Mouse (Mus musculus) common myeloid progenitor, adult 5-6 weeks (primary cell): ENCODE results near the gene Grk6. TPM values are rescaled to one million over a fixed set of nuclear protein-coding genes. Genes with fewer than 3 reads are reported as not detected.

ENCODE experiments used
- ATAC-seq: replicated peaks from 2 replicates; pipeline ENCODE4 v1.8.0; 2016; ENCODE audit warnings: low read depth, mild to moderate bottlenecking, moderate TSS enrichment, inconsistent platforms; ENCODE audit not compliant: poor library complexity, severe bottlenecking
- total RNA-seq: library from RNA; stranded (forward); fragments of 200-1000, 187-1606 nt; gene quantifications from 2 replicates; pipeline ENCODE4 v1.2.3, GENCODE M21; 2017

Gene Grk6
- total RNA-seq: 68.9 and 84.5 TPM in 2 replicates

DNA sequence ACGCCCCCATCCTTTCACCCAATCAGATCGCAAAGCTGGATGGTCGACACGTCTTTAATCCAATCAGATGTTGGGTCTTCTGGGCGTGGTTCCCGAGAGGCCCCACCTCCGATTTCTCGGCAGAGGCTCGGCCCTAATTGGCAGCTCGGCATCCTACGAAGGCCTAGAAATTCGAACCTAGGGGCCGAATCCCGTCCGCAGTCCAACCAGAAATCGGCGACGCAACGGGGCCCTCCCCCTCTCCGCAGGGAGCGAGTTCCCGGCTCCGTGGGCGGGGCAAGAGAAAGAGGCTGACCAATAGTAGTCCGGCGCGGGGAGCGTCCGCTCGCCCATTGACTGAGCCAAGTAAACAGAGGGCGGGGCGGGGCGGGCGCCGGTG lies at the start of gene Grk6:
Gene Grk6, plus strand, starts transcription at position 136 of the 379 bp plus-strand sequence.
- peak; percentile 86 for ATAC-seq

DNA sequence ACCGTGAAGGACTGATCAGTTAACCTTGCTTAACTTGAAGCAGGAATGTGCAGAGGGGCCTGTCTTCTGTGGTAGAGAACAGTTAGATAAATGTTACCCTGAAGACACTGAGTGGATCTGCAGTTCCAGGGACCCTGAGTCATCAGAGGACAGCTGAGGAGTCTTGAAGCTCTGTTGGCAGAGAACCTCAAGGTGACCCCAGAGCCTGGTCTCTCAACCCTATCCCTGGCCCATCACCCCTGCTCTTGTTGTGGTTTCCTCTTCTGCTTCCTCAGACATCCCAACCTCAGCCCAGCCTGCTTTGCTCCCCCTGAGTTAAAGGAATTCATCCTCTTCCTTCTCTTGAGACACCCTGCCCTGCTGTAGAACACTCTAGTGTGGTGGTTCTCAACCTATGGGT lies 46.8 kb upstream of the Grk6 start, which contains the start of gene Slc34a1:
Gene Slc34a1, plus strand, starts transcription at position 100 of the 400 bp plus-strand sequence.
- ATAC-seq: peak; percentile 50

DNA sequence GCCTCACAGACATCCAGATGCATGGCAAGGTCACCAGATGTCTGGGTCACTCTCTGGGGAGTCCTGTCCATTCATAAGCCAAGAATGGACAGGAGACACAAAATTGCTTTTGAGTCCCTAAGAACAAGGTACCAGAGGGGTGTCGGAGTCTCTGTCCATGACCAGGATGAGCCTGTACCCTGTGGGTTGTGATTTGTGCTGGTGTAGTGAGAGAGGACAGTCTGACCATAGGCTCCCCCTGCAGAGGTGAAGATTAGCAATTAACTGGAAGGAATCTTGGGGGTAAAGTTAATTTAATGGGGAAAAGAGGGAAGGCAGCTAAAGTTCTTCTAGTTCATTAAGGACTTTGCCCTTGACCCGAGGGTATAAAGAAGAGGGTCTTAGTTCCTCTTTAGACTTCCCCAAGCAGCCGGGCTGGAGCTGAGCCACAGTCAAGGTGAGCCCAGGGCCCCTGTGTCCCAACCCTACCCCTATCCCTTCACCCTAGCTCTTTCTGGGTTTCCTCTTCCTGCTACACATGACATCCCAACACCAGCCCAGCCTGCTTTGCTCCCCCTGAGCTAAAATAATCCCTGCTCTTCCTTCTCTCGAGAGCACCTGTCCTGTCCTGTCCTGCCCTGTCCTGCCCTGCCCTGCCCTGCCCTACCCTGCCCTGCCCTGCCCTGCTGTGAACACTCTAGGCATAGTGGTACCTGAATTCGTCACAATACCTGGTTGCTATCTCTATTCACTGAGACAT lies 45.4 kb upstream of the Grk6 start:
- ATAC-seq: no peak

DNA sequence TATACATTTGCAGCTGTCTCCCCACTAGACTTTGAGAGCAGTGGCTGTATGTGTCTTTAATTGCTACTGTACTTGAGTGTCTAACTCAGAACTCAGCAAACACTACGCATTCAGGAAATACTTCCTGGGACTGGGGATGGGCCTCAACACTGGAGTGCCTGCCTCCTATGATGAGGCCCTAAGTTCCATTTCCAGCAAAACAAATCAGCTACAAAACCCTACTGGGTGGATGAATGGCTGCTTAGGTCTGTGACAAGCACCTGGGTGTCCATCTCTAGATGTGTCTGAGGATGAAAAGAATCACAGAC lies 44.9 kb upstream of the Grk6 start:
- ATAC-seq: no peak

DNA sequence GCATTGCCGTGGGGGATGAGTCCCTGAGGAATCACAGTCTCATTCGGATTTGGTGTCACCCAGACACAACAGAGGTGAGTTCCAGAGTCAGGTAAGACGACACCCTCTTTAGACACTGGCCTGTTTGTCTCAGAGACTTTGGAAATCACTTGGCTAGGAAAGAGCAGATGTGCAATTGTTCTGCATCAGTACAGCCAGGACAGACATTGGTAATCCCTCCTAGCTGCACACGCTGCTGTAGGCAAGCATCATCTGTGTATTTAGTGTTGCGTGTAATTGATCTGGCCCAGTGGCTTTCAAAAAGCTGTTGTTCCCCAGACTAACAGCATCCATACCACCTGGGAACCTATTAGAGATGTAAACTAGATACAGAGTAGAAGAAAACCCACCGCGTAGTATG lies 41.6 kb upstream of the Grk6 start:
- ATAC-seq: no peak

DNA sequence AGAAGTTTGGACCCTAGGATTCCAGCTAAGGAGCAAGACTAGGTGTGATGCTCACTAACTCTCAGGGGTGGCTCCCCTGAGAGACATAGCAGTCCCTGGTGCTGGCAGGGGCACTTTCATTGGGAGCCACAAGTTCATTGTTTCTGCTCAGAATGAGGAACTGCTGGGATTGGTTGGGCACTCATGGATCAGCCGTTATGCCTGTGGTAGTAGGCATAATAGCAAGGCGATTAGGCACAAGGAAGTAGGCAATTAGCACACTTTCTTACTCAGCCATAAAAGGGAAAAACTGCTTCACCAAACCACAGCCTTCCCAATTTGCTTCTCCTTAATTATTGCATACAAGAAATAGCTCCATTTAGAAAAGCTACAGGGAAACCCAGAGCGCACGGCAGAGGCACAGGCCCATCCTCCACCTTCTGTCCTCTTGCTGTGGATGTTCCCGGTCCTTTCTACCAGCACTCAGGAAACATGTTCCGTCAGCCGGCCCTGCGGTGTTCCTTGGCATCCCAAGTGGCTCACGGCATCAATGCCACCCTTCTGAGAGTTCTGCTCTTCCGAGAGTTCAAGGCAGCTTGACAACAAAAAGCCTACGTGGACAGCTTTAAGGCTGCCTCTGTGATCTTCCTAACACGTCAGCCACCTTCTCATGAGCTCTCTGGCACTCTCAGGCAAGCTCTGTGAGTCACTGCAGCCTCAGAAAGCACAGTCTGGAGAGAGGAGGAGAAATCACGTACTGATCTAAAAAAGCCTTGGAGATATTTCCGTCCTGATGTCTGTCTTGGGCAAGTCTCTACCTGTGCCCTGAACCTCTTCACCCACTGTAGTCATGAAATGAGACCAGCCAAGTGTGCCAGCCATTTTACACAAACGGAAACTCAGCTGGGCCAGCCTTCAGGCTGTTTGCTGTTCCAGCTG lies 40.7 kb upstream of the Grk6 start:
- peak; percentile 24 for ATAC-seq

DNA sequence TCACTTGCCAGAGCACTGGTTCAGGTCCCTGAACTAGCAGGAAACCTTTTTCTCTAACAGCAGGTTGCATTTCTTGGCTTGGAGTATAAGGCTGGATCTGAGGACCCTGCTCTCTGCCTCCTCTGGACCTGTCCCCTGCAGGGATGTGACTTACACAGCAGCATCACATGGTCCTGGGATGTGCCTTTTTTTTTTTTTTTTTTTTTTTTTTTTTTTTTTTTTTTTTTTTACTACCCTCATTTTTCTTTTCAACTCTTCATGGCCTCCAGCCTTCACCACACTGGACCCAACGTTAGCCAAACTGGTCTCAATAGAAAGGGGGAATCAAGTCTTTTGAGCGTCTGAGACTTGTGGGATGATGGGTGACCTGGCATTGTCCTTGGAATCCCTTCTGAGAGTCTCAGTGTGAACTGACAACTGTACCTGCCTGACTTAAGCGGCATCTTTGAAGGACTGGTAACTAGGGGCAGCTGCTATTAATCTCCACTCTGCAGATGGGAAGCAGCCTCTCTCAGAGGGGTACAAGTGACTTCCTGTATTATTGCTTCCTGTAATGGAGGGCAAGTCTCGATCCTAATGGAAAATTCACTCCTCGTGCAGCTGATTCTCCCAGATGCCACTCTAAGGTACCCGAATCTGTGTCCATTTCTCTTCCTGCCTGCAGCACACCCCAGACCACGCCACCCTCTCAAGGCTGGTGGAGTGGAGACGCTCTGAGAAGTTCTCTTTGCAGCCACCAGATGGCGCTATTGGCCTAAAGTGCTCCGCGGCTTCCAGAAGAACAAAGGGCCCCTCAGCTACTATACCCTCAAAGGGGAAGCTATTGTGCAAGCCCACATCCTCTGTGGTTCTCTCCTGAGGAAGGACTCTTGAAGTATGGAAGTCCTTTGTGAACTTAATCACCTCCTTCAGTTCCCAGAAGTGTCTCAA lies 39.8 kb upstream of the Grk6 start:
- peak; percentile 88 for ATAC-seq

DNA sequence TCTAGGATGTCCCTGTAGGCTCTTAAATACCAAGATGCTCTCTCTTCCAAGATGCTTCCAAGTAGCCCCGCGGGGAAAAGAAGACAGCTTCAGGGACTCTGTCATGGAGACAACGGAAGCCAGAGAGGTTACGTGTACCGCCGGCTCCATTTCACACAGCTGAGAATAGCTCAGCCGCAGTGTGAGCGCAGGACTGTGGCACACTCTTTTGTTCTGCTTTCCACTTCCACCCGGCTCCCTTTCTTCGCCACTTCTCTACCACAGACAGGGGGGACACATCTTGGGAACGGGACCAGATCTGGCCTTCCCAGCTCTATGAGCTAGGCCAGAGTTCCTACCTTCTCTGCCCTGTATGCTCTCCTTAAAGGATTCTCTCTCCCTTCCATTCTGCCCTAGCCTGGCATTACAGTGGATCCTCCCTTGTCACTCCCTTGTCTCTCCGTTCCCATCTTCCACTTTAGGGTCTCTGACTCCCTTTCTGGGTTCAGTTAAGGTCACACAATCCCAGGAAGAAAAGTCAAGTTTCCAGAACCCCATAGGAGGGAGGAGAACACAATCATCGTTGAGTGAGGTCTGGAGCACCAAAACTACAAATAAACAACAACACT lies 39.0 kb upstream of the Grk6 start:
- ATAC-seq: peak; percentile 59

DNA sequence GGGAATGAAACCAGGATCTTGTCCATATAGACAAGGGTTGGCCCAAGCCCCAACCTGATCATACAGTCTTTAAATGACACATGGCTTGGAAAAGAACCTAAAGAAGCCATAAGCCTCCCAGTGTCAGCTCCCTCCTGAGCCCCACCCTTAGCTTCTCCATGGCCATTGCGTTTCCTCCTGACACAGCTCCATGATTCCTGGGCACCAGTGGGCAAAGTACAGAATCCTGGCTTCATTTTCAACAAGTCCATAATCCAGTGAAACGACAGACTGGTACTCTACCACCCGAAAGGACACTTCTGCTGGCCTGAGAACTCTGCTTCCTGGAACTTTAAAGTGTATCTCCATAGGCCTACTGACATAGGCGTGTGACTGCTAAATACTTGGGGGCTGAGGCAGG lies 37.5 kb upstream of the Grk6 start:
- ATAC-seq: no peak

DNA sequence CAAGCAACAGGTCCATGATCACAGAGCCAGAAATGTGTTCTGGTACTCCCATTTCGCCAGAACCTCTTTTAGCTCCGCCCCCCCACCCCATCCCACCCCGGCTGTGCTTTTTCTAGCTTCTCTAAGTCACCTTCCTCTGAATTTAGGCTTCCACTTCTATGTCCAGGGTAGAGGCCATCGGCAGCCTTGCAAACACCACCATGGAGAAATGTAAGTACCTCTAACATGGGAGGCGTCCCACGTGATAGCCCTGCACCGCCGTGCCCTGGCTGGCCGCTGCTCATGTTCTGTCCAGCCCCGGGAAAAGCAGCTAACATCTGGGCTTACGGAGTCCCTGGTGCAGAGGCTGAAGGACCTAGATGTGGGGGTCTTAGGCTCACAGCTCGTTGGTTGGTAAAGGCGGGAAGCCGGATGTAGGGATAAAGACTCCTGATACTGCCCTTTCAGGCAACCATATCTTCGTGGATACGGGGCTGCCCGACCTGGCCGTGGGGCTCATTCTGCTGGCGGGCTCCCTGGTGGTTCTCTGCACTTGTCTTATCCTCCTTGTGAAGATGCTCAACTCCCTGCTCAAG lies 36.2 kb upstream of the Grk6 start:
- no peak for ATAC-seq

DNA sequence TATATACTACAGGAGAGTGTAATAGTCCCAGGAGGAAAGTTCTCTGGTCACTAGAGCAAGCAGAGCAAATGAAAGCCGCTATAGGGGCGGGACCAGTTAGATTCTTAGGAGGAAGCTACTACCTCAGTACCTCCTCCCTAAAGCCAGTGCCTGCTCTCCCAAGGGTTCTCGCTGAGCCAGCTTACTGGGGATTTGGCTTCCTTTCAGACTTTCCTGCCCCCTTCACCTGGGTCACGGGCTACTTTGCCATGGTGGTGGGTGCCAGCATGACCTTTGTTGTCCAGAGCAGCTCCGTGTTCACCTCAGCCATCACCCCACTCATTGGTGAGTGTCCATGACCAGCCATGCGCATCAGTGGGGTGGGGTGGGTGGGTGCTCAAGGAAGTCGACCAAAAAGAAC lies 33.0 kb upstream of the Grk6 start:
- no peak for ATAC-seq

DNA sequence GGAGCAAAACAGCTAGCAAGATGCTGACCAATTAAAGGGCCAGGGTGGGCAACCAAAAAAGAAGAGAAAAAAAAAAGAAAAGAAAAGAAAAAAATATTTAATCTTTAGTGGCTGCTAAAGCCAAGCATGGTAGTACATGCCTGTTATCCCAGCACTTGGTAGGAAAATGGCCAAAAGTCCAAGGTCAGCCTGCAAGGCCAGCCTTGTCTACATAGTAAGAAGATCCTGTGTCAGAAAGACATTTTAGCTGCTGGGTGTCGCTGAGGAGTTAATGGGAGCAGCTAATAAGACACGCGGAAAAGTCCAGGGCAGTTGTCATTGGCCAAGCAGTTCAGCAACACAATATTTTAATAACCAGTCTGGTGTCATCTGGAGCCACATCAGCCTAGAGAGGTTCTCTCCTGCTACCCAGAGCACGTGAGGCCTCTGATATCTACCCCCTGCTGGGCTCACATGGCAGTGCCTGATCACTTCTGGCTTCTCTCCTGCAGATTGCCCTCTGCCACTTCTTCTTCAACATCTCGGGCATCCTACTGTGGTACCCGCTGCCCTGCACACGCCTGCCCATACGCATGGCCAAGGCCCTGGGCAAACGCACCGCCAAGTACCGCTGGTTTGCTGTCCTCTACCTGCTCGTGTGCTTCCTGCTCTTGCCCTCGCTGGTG lies 32.1 kb upstream of the Grk6 start:
- ATAC-seq: peak; percentile 63

DNA sequence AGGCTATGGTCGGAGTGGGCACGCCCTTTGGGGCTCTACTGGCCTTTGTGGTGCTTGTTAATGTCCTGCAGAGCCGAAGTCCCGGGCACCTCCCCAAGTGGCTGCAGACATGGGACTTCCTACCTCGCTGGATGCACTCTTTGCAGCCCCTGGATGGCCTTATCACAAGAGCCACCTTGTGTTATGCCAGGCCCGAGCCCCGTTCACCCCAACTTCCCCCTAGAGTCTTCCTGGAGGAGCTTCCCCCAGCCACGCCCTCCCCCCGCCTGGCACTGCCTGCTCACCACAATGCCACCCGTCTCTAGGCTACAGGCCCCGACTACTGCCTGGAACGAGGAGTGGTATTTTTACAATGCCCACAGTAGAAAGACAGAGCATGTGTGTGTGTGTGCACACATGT lies 31.5 kb upstream of the Grk6 start:
- peak; percentile 87 for ATAC-seq

DNA sequence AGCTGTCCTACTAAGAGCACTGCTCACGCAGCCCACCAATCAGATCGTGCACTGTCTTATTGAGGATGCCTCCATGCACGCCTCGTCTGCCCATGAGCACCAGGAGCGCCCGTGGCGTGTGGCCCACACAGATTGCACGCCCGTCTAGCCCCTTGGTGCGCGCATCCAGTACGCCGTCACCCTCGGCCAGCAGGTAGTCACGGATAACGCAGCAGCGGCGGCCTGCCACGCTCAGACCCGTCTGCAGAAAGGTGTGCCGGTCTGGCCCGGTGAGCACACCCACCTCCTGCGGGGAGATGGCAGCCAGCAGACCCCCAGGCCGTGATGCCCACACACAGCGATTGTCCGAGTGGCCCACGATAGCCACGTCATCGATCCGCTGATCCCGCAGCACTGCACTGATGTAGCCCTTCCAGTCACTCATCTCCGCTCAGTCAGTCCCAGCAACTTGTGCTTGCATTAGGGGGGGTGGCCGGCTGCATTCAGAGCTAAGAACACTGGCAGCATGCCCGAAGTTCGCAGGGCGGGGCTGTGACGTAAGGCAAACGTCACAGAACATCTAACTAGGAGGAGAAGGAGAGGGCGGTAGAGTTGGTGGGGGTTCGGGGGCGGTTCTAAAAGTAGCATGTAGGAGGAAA lies 30.0 kb upstream of the Grk6 start, which contains the start of gene Pfn3:
Gene Pfn3, minus strand, starts transcription at position 490 of the 638 bp plus-strand sequence.
- no peak for ATAC-seq

DNA sequence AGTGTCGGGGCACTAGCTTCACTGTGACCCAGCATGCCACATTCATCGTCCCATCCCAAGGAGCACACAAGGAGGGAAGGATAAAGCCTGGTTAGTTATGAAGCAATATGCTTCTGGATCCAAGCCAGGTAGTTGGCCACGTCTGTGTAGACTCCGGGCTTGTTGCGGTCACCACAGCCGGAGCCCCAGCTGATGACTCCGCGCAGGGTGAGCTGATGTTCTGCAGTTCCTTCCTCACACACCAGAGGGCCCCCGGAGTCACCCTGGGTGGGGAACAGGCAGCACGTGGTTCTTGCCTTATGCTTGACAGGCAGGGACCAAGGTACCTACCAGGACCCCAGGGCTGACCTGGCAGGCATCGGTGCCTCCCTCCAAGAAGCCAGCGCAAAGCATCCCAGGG lies 26.9 kb upstream of the Grk6 start:
- peak; percentile 65 for ATAC-seq

DNA sequence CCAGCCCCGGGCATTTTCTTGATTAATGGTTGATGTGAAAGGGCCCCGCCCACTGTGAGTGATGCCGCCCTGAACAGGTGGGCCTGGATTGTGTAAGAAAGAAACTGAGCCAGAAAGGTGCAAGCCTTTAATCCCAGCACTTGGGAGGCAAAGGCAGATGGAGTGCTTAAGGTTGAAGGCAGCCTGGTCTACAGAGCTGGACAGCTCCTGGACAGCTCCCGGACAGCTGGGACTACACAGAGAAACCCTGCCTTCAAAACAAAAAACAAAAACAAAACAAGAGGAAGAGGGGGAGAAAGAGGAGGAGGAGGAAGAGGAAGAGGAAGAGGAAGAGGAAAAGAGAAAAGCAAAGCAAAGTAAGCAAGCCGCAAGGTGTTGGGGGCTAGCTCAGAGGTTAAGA lies 25.7 kb upstream of the Grk6 start:
- no peak for ATAC-seq

DNA sequence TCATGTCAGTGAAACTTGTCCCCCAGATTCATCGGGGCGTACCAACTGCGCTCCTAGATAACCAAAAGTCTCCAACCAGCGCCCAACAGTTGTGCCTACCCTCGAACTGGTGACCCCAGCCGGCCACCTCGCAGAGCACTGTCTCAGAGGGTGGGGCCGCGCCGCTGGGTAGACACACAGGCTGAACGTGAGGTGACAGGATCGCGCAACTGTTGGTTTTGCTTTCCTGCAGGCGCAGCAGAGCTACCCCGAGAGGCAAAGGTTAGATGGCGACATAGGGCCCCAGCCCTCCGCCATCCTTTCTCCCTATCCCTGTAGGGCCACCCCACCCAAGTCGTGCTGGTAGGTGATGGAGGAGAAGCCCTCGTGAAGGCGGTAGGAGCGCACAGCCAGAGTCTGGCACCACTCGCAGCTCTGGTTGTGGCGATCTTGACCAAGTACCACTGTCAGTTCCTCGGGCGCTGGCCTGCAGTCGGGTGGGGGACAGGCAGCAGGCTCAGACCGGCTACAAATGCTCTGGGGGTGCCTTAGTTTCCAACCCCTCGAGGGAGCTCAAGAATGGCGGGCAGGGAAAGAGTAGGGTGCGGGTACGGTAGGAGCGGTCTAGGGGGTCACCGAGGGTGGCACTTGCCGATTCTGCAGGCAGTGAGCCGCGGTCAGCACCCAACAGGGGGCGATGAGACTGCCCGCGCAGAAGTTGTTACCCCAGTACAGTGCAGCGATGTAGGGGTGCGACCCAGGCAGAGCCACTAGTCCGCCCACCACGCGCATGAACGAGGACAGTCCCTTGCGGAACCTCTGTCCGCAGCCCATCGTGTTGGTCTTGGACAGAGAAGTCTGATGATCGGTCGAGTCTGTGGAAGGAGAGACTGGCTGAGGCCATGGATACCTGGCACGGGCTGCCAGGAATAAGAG lies 24.6 kb upstream of the Grk6 start:
- 0 out of 2 replicates have a peak, but pooled peaks have one; percentile 19 for ATAC-seq
